In the genomic region with DNA sequence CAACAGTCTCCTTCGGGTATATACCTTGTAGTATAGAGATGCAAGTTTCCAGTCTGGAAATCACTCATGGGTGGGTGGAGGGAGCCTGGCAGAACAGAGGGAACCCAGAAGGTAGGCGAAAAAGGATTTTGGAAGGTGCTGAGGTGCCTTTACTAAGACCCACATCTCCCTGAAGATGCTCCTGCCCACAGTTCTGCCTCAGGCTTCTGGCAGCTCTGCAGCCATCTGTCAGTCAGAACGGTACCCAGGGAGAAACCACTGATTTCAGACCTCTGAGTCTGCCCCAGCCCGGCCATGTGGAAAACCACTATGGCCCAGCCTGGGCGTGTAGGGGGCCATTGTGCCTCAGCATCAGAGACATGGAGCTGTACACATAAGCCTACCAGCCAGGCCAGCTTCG, we compare ENCODE assay signal across 22 mouse cellular contexts. TPM values are rescaled to one million over a fixed set of nuclear protein-coding genes. Genes with fewer than 3 reads are reported as not detected.
DNase-seq lines count a peak whose midpoint lies in the region; ATAC-seq and TF ChIP-seq lines count a peak whose summit lies in the region.
"Had no signal": no experiment of that assay in that cellular context is flagged by ENCODE, and none has a peak within 500 bp of the region (broad histone marks: within the 10 kb centered on the region; RNA-seq: fewer than 3 reads in every experiment).

No protein-coding gene starts in this region.

- no peak for TF ChIP-seq CTCF in liver, postnatal 0 days (IDR thresholded peaks at IDR 0.05; ENCODE audit: low read depth)
- no peak for TF ChIP-seq CTCF in CH12.LX (conservative IDR thresholded peaks at IDR 0.05 in 1 of 2, IDR thresholded peaks at IDR 0.05 in 1 of 2; ENCODE audit: low read depth in 2 of 2, low read length in 2 of 2)
- no peak for TF ChIP-seq CTCF in layer of hippocampus, adult 2 months (conservative IDR thresholded peaks at IDR 0.05)

- no peaks in the 10 kb centered on the region for H3K4me1 ChIP-seq in liver, postnatal 0 days (ENCODE audit: insufficient read depth)
- H3K4me1 ChIP-seq in liver, embryonic 11.5 days (replicated peaks; ENCODE audit: control insufficient read depth, insufficient read depth, low read length) = no peaks in the 10 kb centered on the region
- H3K4me1 ChIP-seq in CH12.LX (ENCODE audit: control insufficient read depth in 1 of 2, insufficient read depth in 2 of 2) = peaks cover 45 to 88% of the 10 kb centered on the region in 2 experiments
- H3K4me1 ChIP-seq: heart, embryonic 15.5 days had no signal

- no peaks in the 10 kb centered on the region for H3K9me3 ChIP-seq in liver, postnatal 0 days (ENCODE audit: low read length)
- H3K9me3 ChIP-seq in liver, embryonic 11.5 days (ENCODE audit: control insufficient read depth, low read length) = no peaks in the 10 kb centered on the region
- H3K9me3 ChIP-seq in CH12.LX (replicated peaks; ENCODE audit: low read length) = no peaks in the 10 kb centered on the region
- H3K9me3 ChIP-seq: embryonic facial prominence, embryonic 13.5 days; forebrain, embryonic 13.5 days; heart, embryonic 15.5 days; hindbrain, embryonic 13.5 days had no signal

- no peak overlapping the region for H3K9ac ChIP-seq in liver, postnatal 0 days (replicated peaks)
- no peak overlapping the region for H3K9ac ChIP-seq in liver, embryonic 11.5 days (ENCODE audit: low read depth, low read length)
- H3K9ac ChIP-seq in CH12.LX (ENCODE audit: insufficient read depth, low read depth) = no peak overlapping the region
- H3K9ac ChIP-seq: embryonic facial prominence, embryonic 13.5 days; forebrain, embryonic 13.5 days; forebrain, postnatal 0 days; heart, embryonic 15.5 days; hindbrain, embryonic 13.5 days had no signal

- peaks cover 3% of the 10 kb centered on the region; the same call in 1 of the 2 replicates for H3K27me3 ChIP-seq in liver, postnatal 0 days (ENCODE audit: insufficient read depth, low read length)
- H3K27me3 ChIP-seq in liver, embryonic 11.5 days (replicated peaks; ENCODE audit: control insufficient read depth, insufficient read depth, low read length) = no peaks in the 10 kb centered on the region
- no peaks in the 10 kb centered on the region for H3K27me3 ChIP-seq in CH12.LX (replicated peaks)
- H3K27me3 ChIP-seq: forebrain, embryonic 13.5 days; heart, embryonic 15.5 days had no signal

- ATAC-seq in frontal cortex, adult (ENCODE audit: low TSS enrichment) = peak; percentile 87
- ATAC-seq in liver, postnatal 0 days = no peak
- no peak for ATAC-seq in liver, embryonic 11.5 days (replicated peaks; ENCODE audit: low FRiP score)
- ATAC-seq in erythroblast, adult 5-6 weeks (replicated peaks; ENCODE audit: low FRiP score, poor library complexity, severe bottlenecking) = no peak
- ATAC-seq: forebrain, embryonic 13.5 days; forebrain, postnatal 0 days; hindbrain, postnatal 0 days had no signal

- no peak for TF ChIP-seq RAD21 in CH12.LX (IDR thresholded peaks at IDR 0.05; ENCODE audit: low read depth, low read length)

- WGBS in liver, postnatal 0 days (ENCODE audit: insufficient replicate concordance) = 58% methylated on average over 6 of the region's 6 CpGs
- WGBS in liver, embryonic 11.5 days = 76% methylated on average over 6 of the region's 6 CpGs

- no peak for TF ChIP-seq EP300 in liver, postnatal 0 days (IDR thresholded peaks at IDR 0.05; ENCODE audit: low read depth)
- TF ChIP-seq EP300 in CH12.LX (IDR thresholded peaks at IDR 0.05; ENCODE audit: low read length) = peak; percentile 14; the same call in 1 of the 2 replicates

- H3K4me3 ChIP-seq in liver, postnatal 0 days (ENCODE audit: low read depth, low read length) = no peak overlapping the region
- no peak overlapping the region for H3K4me3 ChIP-seq in liver, embryonic 11.5 days (ENCODE audit: low read depth, low read length)
- H3K4me3 ChIP-seq in CH12.LX (replicated peaks in 1 of 3; ENCODE audit: low read depth in 2 of 3, low read length in 2 of 3, poor library complexity in 1 of 3) = no peak overlapping the region
- no peak overlapping the region for H3K4me3 ChIP-seq in layer of hippocampus, adult 2 months
- H3K4me3 ChIP-seq: embryonic facial prominence, embryonic 13.5 days; forebrain, embryonic 13.5 days; heart, adult 2 months; heart, embryonic 15.5 days; hindbrain, embryonic 13.5 days had no signal

- no peak for TF ChIP-seq POLR2A in CH12.LX (IDR thresholded peaks at IDR 0.05; ENCODE audit: low read depth, low read length)

- no peak overlapping the region for H3K27ac ChIP-seq in liver, postnatal 0 days (ENCODE audit: low read depth)
- no peak overlapping the region for H3K27ac ChIP-seq in liver, embryonic 11.5 days (ENCODE audit: low read depth, low read length)
- peak overlapping the region; percentile 52; the same call in 1 of the 2 replicates for H3K27ac ChIP-seq in CH12.LX (ENCODE audit: insufficient read depth, low read depth)
- no peak overlapping the region for H3K27ac ChIP-seq in layer of hippocampus, adult 2 months
- H3K27ac ChIP-seq: embryonic facial prominence, embryonic 13.5 days; forebrain, embryonic 13.5 days; heart, adult 2 months; heart, embryonic 15.5 days; hindbrain, embryonic 13.5 days; hindbrain, postnatal 0 days had no signal

- dilution Hi-C loops in CH12.LX (cut with MboI; ENCODE audit: extremely low pct_ligation_motif_present, extremely low pct_unique_long_range_greater_than_20kb, low sequenced_read_pairs) = no loop called here

- H3K36me3 ChIP-seq in liver, postnatal 0 days (replicated peaks; ENCODE audit: insufficient read depth, low read length) = no peaks in the 10 kb centered on the region
- no peaks in the 10 kb centered on the region for H3K36me3 ChIP-seq in liver, embryonic 11.5 days (ENCODE audit: control insufficient read depth, insufficient read depth, low read length)
- H3K36me3 ChIP-seq in CH12.LX (replicated peaks in 1 of 2; ENCODE audit: control insufficient read depth in 1 of 2, insufficient read depth in 1 of 2, low read length in 1 of 2) = no peaks in the 10 kb centered on the region
- H3K36me3 ChIP-seq: embryonic facial prominence, embryonic 13.5 days; heart, embryonic 15.5 days; hindbrain, embryonic 13.5 days had no signal

- DNase-seq in frontal cortex, adult 2 months (ENCODE audit: extremely low spot score in 1 of 2, low spot score in 1 of 2) = no peak
- peak; percentile 22 for DNase-seq in liver, postnatal 0 days
- DNase-seq in liver, embryonic 11.5 days (ENCODE audit: low spot score) = no peak
- DNase-seq in CH12.LX (ENCODE audit: extremely low read depth) = peak; percentile 58
- no peak for DNase-seq in layer of hippocampus, adult 2 months (ENCODE audit: low spot score in 2 of 2)
- DNase-seq: adrenal gland, adult 2 months; adrenal gland, postnatal 25 days; cerebellum, adult 11 months; cerebellum, adult 9-10 months; cerebellum, postnatal 36 days; forebrain, postnatal 0 days; gastrocnemius, postnatal 36 days; heart, adult 2 months; heart, postnatal 14 days had no signal

- in situ Hi-C loops in CH12.LX (cut with MboI; ENCODE audit: low pct_ligation_motif_present, low pct_unique_long_range_greater_than_20kb, low sequenced_read_pairs) = no loop called here

- H3K4me2 ChIP-seq in liver, postnatal 0 days (ENCODE audit: low read depth, low read length) = no peak overlapping the region
- no peak overlapping the region for H3K4me2 ChIP-seq in liver, embryonic 11.5 days
- no peak overlapping the region for H3K4me2 ChIP-seq in CH12.LX (ENCODE audit: insufficient read depth, low read depth, poor library complexity, severe bottlenecking)
- H3K4me2 ChIP-seq: embryonic facial prominence, embryonic 13.5 days; forebrain, embryonic 13.5 days; heart, embryonic 11.5 days; heart, embryonic 15.5 days; hindbrain, embryonic 13.5 days had no signal

- H3K79me2 ChIP-seq in CH12.LX (replicated peaks; ENCODE audit: control insufficient read depth, extremely low read depth, insufficient read depth, poor library complexity, severe bottlenecking) = peaks cover 15% of the 10 kb centered on the region

TF ChIP-seq in CH12.LX, 34 proteins besides CTCF, POLR2A, EP300 and RAD21 (continues in another document):
- TF ChIP-seq JUN (IDR thresholded peaks at IDR 0.05; ENCODE audit: insufficient read depth, low read depth, low read length) (no peak), MEF2A (IDR thresholded peaks at IDR 0.05; ENCODE audit: borderline replicate concordance, low read depth, low read length) (no peak), ZC3H11A (IDR thresholded peaks at IDR 0.05; ENCODE audit: low read depth, low read length) (no peak), PAX5 (IDR thresholded peaks at IDR 0.05; ENCODE audit: low read length) (no peak), E2F4 (IDR thresholded peaks at IDR 0.05; ENCODE audit: insufficient replicate concordance, low read depth, low read length) (no peak), CHD2 (IDR thresholded peaks at IDR 0.05; ENCODE audit: low read length) (no peak), SMC3 (IDR thresholded peaks at IDR 0.05; ENCODE audit: low read depth, low read length) (no peak), TBP (conservative IDR thresholded peaks at IDR 0.05; ENCODE audit: low read depth, low read length) (no peak), MYC (IDR thresholded peaks at IDR 0.05; ENCODE audit: low read depth, low read length) (0 out of 2 replicates have a peak, but pooled peaks have one; percentile 31), GABPA (IDR thresholded peaks at IDR 0.05; ENCODE audit: insufficient replicate concordance, low read depth, low read length) (no peak), KAT2A (IDR thresholded peaks at IDR 0.05; ENCODE audit: insufficient replicate concordance, low read length) (no peak)

RNA-seq across cellular contexts. Expression of a gene that starts 8.4 kb away (rescaled TPM):
- 126 and 129 TPM in 2 replicates for polyA plus RNA-seq in frontal cortex, adult 2 months (2012; rRNA removed)
- polyA plus RNA-seq in liver, postnatal 0 days (2015; fragmentation: Nextera tagmentation; extraction: Ambion mirVana) = 0.12 and 0.19 TPM in 2 replicates
- 0.05 and 0.10 TPM in 2 replicates for polyA plus RNA-seq in liver, embryonic 11.5 days (2014; fragmentation: Nextera tagmentation; extraction: Ambion mirVana)
- 6.5 and 8.5 TPM in 2 replicates for total RNA-seq in CH12.LX (2012; rRNA removed)
- 2.8 and 3.0 TPM in 2 replicates for total RNA-seq in CH12.LX (2014; rRNA removed)
- 3.6 and 3.9 TPM in 2 replicates for polyA plus RNA-seq in CH12.LX (2012; ENCODE audit: insufficient read length, low read depth)
- total RNA-seq in layer of hippocampus, adult 2 months (2021) = 100 to 1,000 TPM; 150 to 155 TPM
- not detected in 2 replicates for total RNA-seq in erythroblast, adult 5-6 weeks (2015; ENCODE audit: low replicate concordance)
- total RNA-seq in erythroblast, adult 5-6 weeks (2017; ENCODE audit: low replicate concordance) = 0.17 and 0.28 TPM in 2 replicates

RNA-seq across cellular contexts. Expression of a gene that starts 43.5 kb away (rescaled TPM):
- 2.6 and 3.3 TPM in 2 replicates for polyA plus RNA-seq in frontal cortex, adult 2 months (2012; rRNA removed)
- 6.0 and 6.8 TPM in 2 replicates for polyA plus RNA-seq in liver, postnatal 0 days (2015; fragmentation: Nextera tagmentation; extraction: Ambion mirVana)
- polyA plus RNA-seq in liver, embryonic 11.5 days (2014; fragmentation: Nextera tagmentation; extraction: Ambion mirVana) = 10.1 and 10.7 TPM in 2 replicates
- total RNA-seq in CH12.LX (2012; rRNA removed) = 151 and 163 TPM in 2 replicates
- 108 and 117 TPM in 2 replicates for total RNA-seq in CH12.LX (2014; rRNA removed)
- 171 and 185 TPM in 2 replicates for polyA plus RNA-seq in CH12.LX (2012; ENCODE audit: insufficient read length, low read depth)
- 1 to 10 TPM; 3.1 TPM for total RNA-seq in layer of hippocampus, adult 2 months (2021)
- total RNA-seq in erythroblast, adult 5-6 weeks (2015; ENCODE audit: low replicate concordance) = 15.9 and 18.4 TPM in 2 replicates
- 23.1 and 25.4 TPM in 2 replicates for total RNA-seq in erythroblast, adult 5-6 weeks (2017; ENCODE audit: low replicate concordance)

Comparison
In these comparisons a context has a peak if more than half of its experiments do, and no peak if none do; other contexts are left out.
1. DNase-seq: peak in liver, postnatal 0 days (single experiment) and CH12.LX (single experiment); none in frontal cortex, adult 2 months (0 of 2), liver, embryonic 11.5 days (single experiment) and layer of hippocampus, adult 2 months (0 of 2).
2. RNA of a gene that starts 8.4 kb away (polyA plus RNA-seq): 126 to 129 TPM in frontal cortex, adult 2 months; 3.6 to 3.9 TPM in CH12.LX, 0.12 to 0.19 TPM in liver, postnatal 0 days and 0.05 to 0.10 TPM in liver, embryonic 11.5 days; every median in the first group is over 10 times any median in the second.
3. RNA of a gene that starts 43.5 kb away (polyA plus RNA-seq): 171 to 185 TPM in CH12.LX; 10.1 to 10.7 TPM in liver, embryonic 11.5 days, 6.0 to 6.8 TPM in liver, postnatal 0 days and 2.6 to 3.3 TPM in frontal cortex, adult 2 months; every median in the first group is over 10 times any median in the second.